Mouse (Mus musculus) thymus, adult 2 months (tissue): ENCODE measurements at regions not wholly inside any gene's neighbourhood (a gene's known extent, or its start where the extent isn't known, plus 50 kb on each side); places are given as distances from the start of the nearest gene placed in this dataset.

ENCODE experiments used
- DNase-seq: peaks from one replicate; pipeline ENCODE4 v3.0.0; 2021
- H3K27ac ChIP-seq: fragments of 200-500 bp; 2 replicates; pipeline ENCODE4 v1.5.1; 2012; ENCODE audit warnings: low read length, control low read depth; ENCODE audit not compliant: control insufficient read depth, insufficient read depth
- H3K27me3 ChIP-seq: fragments of 200-500 bp; 2 replicates; pipeline ENCODE4 v1.6.1; 2012; ENCODE audit warnings: mild to moderate bottlenecking, low read length, moderate library complexity, mixed read lengths; ENCODE audit not compliant: control insufficient read depth, insufficient read depth
- H3K36me3 ChIP-seq: fragments of 200-500 bp; 2 replicates; pipeline ENCODE4 v1.6.1; 2012; ENCODE audit warnings: mild to moderate bottlenecking, low read length, moderate library complexity; ENCODE audit not compliant: control insufficient read depth, insufficient read depth
- H3K4me1 ChIP-seq: fragments of 200-500 bp; replicated peaks from 2 replicates; pipeline ENCODE4 v1.6.1; 2012; ENCODE audit warnings: low read length; ENCODE audit not compliant: control insufficient read depth, insufficient read depth
- H3K4me3 ChIP-seq: fragments of 200-500 bp; 2 replicates; pipeline ENCODE4 v1.5.1; 2012; ENCODE audit warnings: mild to moderate bottlenecking, low read length, control low read depth, moderate library complexity; ENCODE audit not compliant: control insufficient read depth, insufficient read depth
- CTCF ChIP-seq: fragments of 200-500 bp; IDR thresholded peaks from 2 replicates; pipeline ENCODE4 v1.5.1; 2012; ENCODE audit warnings: mild to moderate bottlenecking, control low read depth, low read length, moderate library complexity, borderline replicate concordance; ENCODE audit not compliant: control insufficient read depth, poor library complexity, insufficient read depth; ENCODE audit errors: extremely low read depth
- POLR2A ChIP-seq: fragments of 200-500 bp; IDR thresholded peaks from 2 replicates; pipeline ENCODE4 v1.6.1; 2012; ENCODE audit warnings: mild to moderate bottlenecking, low read length, control low read depth, moderate library complexity; ENCODE audit not compliant: control insufficient read depth, poor library complexity, insufficient read depth; ENCODE audit errors: extremely low read depth
- WGBS: fragments of 180-500 bp; shearing (Covaris S2); methylation state at CpG from one replicate; pipeline ENCODE4 v1.1.7; 2018; 5-methylcytosine and 5-hydroxymethylcytosine counted together

DNA sequence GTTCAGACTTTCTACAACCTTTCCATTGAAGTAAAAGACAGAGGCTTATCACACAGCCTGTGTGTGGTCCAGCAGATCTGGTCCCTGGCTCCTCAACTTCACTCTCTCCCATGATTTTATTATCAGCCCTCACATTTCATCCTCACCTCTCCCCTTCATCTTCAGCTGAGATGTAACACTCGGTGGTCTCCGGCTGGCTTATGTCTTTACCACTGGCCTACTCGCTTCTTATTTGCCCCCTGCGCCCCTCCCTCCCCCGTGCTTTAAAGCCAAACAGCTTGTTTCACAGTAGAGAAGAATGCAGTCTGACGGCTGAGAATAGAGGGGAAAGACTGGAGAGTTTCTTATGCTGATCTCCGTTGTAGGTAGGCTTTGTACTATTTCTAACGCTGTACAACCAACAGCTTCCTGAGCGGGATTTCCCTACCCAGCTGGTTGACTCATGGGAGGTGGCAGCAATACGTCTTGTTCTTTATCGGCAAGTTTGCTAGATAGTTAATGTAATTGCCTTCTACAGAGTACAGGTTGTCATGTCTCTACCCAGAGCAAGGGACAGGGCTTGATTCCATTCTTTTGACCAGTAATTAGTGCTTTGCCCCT is 152.9 kb upstream of the Cmc1 start:
- 78% methylated on average over 11 of the region's 11 CpGs for WGBS
- no peaks in the 10 kb centered on the region for H3K36me3 ChIP-seq
- TF ChIP-seq CTCF = no peak
- TF ChIP-seq POLR2A = no peak
- no peak overlapping the region for H3K27ac ChIP-seq
- H3K4me1 ChIP-seq = no peaks in the 10 kb centered on the region
- no peak for DNase-seq
- no peak overlapping the region for H3K4me3 ChIP-seq
- H3K27me3 ChIP-seq = no peaks in the 10 kb centered on the region

DNA sequence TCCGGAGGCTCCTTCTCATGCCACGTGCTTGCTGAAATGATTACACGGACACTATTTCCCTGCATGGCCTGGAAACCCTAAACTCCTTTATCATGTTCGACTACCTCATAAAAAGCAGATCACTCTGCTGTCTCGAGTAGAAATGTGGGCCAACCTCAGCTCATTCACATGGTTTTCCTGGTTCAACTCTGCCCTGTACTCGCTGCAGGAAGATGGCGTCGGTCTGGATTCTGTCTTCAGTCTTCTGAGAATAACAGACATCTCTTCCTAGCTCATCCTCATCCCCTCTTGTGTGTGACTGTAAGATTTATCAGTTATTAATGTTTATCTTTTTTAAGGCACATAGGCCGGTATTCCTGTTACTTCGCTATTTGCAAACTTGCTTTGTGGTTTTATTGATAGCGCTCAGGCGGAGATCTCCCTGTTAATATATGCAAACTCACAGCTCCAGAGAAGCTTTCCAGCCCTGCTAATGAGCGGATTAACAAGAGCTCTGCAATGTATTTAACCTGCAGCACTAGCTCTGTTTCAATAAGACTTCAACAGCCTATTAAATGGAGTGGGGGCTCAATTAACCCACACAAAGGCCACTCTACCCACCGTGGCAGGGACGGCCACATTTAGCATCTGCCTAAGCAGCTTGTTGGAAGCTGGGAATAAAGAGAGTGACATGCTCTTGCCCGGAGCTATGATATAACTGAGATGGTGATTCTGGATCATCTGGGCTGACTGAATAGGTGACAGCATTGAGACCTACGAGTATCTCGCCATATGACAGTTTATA is 159.5 kb upstream of the Eomes start:
- no peaks in the 10 kb centered on the region for H3K36me3 ChIP-seq
- no peaks in the 10 kb centered on the region for H3K4me1 ChIP-seq
- H3K27me3 ChIP-seq = no peaks in the 10 kb centered on the region
- H3K4me3 ChIP-seq = no peak overlapping the region
- H3K27ac ChIP-seq = no peak overlapping the region
- WGBS = 94% methylated on average over 18 of the region's 18 CpGs
- no peak for DNase-seq
- TF ChIP-seq CTCF (no peak), POLR2A (no peak)

DNA sequence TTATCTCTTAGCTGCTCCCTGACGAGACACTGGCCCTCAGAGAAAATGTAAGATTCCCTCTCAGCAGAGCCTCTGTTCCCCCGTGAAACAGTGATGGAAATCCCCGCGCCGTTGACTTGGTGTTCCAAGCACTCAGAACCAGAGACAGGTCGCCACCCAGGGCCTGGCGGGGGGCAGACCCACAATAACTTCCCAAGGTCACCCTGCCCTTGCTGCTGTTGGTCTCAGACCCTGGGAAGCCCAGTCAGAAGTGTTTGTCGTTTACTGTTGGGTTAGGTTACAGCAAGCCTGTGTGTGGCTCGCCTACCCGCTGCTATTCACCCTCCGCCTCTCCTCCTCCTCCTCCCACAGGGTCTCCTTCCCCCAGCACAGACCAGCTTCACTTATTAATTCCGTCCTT is 154.2 kb upstream of the Eomes start:
- H3K27me3 ChIP-seq = no peaks in the 10 kb centered on the region
- H3K36me3 ChIP-seq = no peaks in the 10 kb centered on the region
- no peak overlapping the region for H3K27ac ChIP-seq
- H3K4me1 ChIP-seq = no peaks in the 10 kb centered on the region
- no peak overlapping the region for H3K4me3 ChIP-seq
- TF ChIP-seq CTCF (no peak), POLR2A (no peak)
- DNase-seq = no peak
- WGBS = 88% methylated on average over 12 of the region's 12 CpGs

- Histone ChIP-seq H3K4me1 (no peaks in the 10 kb centered on the region), H3K36me3 (no peaks in the 10 kb centered on the region), H3K27ac (no peak overlapping the region), H3K4me3 (no peak overlapping the region), H3K27me3 (no peaks in the 10 kb centered on the region)
- DNase-seq = no peak
- 95% methylated on average over 9 of the region's 9 CpGs for WGBS
- no peak for TF ChIP-seq CTCF
- no peak for TF ChIP-seq POLR2A
Observed at GRCm38 (mm10) chr9:118326656-118327055, 151.4 kb upstream of the Eomes start.

GRCm38 (mm10) chr9:118327904-118328303 is 150.1 kb upstream of the Eomes start:
- Histone ChIP-seq H3K27ac (no peak overlapping the region), H3K36me3 (no peaks in the 10 kb centered on the region), H3K27me3 (no peaks in the 10 kb centered on the region), H3K4me1 (no peaks in the 10 kb centered on the region), H3K4me3 (no peak overlapping the region)
- no peak for TF ChIP-seq CTCF
- TF ChIP-seq POLR2A = no peak
- WGBS = 93% methylated on average over 6 of the region's 6 CpGs
- DNase-seq = no peak

- WGBS = 55% methylated on average over 12 of the region's 12 CpGs
- Histone ChIP-seq H3K27ac (no peak overlapping the region), H3K36me3 (no peaks in the 10 kb centered on the region), H3K27me3 (no peaks in the 10 kb centered on the region), H3K4me3 (no peak overlapping the region), H3K4me1 (no peaks in the 10 kb centered on the region)
- TF ChIP-seq POLR2A = no peak
- no peak for TF ChIP-seq CTCF
- DNase-seq = no peak
Observed at GRCm38 (mm10) chr9:118341401-118341800, 136.6 kb upstream of the Eomes start.

DNA sequence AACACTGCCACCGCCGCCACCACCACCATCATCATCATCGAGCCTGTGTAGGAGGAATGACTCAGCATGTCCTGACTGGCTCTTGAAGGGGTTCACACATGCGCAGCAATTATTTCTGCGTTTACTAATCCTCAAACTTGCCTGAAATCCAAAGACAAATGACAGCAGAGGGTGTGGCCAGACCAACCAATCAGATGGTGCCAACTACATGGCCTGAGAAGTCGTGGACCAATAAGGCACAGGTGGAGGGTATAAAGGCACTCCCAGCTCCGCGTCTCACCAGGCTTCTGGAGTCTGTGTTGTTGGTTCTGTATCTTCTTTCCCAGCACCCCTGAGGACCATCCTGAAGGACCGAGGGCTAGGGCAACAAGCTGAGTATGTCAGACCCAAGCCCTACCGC is 123.1 kb upstream of the Eomes start:
- no peak for TF ChIP-seq POLR2A
- DNase-seq = no peak
- Histone ChIP-seq H3K27ac (no peak overlapping the region), H3K4me1 (no peaks in the 10 kb centered on the region), H3K4me3 (no peak overlapping the region), H3K36me3 (no peaks in the 10 kb centered on the region), H3K27me3 (no peaks in the 10 kb centered on the region)
- WGBS = 85% methylated on average over 10 of the region's 10 CpGs
